Mouse (Mus musculus): Measurements from ENCODE around the gene Ikzf1.

DNA sequence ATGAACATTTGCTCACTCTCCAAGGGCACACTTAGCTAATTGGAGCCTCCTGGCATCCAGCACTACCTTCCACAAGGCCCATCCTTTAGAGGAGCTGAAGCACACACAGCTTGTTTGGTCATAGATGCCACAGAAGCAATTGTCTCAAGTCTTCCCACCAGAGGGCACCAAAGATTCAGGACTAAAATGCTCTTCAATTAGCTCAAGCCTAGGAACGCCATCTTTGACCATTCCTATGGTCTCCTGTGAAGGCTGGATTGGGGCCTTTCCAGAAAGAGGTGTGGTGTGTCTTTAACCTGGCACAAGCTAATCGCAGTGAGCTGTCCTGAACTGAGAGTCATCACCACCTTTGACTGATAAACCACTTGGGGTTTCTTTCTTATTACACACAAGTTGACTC lies 135.4 kb downstream of the Ikzf1 start:
- TF ChIP-seq EP300 (IDR thresholded peaks at IDR 0.05; ENCODE audit: low read depth), result no peak
- peak; percentile 95 for TF ChIP-seq CTCF (IDR thresholded peaks at IDR 0.05; ENCODE audit: low read depth)

All from heart, postnatal 0 days (tissue).